Mouse (Mus musculus) C2C12 (cell line): ENCODE measurements around the gene Cpa5.

Source experiments
- CTCF ChIP-seq: IDR thresholded peaks from one replicate; pipeline ENCODE4 v1.5.1; 2011; ENCODE audit not compliant: control insufficient read depth, insufficient read depth, insufficient read length
- MAX ChIP-seq: IDR thresholded peaks from one replicate; pipeline ENCODE4 v1.6.1; 2011; ENCODE audit warnings: mild to moderate bottlenecking, control low read depth
- MYOD1 ChIP-seq: IDR thresholded peaks from one replicate; pipeline ENCODE4 v1.6.1; 2011; ENCODE audit warnings: low read depth; ENCODE audit not compliant: control insufficient read depth, insufficient read length

GRCm38 (mm10) chr6:30610710-30611109, at the start of gene Cpa5:
- TF ChIP-seq CTCF, result no peak
- TF ChIP-seq MAX, result no peak
- TF ChIP-seq MYOD1, result no peak
